Mouse (Mus musculus) right cerebral cortex, adult 2 months (tissue): ENCODE data around the gene Ptch1.
A peak's percentile ranks its signal among the peaks of the same experiment; 100 is the strongest.

Experiments
- DNase-seq, 2 experiments: peaks; one replicate each; pipeline ENCODE4 v3.0.0; 2021 to 2022; ENCODE audit warnings: low spot score in 2 of 2

The Ptch1 gene

GRCm38 (mm10) chr13:63573256-63573835 lies at the start of gene Ptch1:
Gene Ptch1, minus strand, starts transcription at chr13:63573598.
- peak in 1 of 2 experiments; percentile 36 for DNase-seq

- no peak for DNase-seq
Observed at GRCm38 (mm10) chr13:63621301-63621700, 47.9 kb upstream of the Ptch1 start.

GRCm38 (mm10) chr13:63613201-63613600 lies 39.8 kb upstream of the Ptch1 start:
- DNase-seq: no peak

DNA sequence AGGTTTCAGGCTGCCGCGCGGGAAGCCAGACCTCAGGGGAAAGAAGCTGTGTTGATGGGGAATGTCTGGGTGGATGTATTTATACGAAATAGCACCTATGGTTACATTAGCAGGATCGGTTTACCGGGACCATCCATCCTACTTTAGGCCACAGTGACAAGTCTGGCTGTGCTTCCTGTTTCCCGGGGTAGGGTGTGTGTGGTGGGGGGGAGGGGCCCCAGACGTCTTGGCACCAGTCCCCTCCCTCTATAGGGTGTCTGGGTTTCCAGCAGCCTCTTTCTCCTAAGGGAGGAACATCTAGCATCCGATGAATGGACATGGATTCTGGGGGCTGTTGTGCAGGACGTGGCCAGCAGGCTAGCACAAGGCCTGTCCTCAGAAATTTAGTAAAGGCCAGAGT lies 36.3 kb upstream of the Ptch1 start:
- no peak for DNase-seq

DNA sequence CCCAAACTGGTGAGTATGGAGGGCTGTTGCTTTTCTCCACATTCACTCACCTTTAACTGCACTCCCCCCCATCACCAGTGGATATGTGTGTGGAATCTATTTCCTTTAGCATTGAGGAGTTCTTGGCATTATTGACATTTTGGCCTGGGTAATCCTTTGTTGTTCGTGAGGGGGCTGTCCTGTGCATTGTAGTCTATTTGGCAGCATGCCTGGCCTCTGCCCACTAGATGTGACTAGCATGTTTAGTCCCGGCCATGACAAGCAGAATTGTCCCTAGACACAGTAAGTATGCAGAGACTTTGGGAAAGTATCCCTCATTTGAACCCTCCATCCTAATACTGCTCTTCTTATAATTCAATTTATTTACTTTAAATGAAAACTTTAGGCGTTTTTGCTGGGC lies 24.2 kb upstream of the Ptch1 start:
- no peak for DNase-seq

DNA sequence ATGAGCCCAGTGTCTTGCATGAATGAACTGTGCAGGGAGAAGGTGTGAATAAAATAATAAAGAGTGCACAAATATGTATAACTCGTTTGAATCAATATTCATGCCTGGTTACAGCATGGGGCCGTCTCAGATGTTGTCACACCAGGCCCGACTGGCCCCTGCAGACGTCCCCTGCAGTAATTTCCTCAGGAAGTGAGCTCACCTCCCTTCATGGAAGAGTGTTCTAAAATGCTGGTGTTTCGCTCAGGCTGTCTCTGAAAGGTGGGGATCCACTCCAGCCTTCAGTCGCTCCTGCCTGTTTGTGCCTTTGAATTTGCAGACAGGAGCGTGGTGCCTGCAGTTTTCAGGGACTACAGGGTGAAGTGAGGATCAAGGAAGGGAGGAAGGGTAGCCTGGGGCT lies 22.5 kb upstream of the Ptch1 start:
- no peak for DNase-seq

GRCm38 (mm10) chr13:63593469-63594050 lies 20.2 kb upstream of the Ptch1 start:
- no peak for DNase-seq

- no peak for DNase-seq
Observed at GRCm38 (mm10) chr13:63592755-63593154, 19.4 kb upstream of the Ptch1 start.

DNA sequence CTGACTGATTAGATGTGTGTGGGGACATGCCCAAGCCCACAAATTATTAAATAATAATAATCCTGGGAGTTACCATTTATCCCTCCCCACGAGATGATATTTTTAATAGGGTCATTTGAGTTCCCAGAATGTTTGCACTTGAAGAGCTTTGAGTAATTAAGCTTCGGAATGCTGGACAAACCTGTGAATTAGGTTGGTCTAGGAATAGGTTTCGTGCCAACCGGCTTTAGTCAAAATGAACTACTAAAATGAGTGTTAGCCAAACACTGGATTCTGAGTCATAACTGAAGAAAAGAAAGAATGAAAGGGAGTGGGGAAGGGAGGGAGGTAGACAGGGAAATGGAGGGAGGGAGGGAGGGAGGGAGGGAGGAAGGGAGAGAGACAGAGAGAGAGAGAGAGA lies 1.2 kb upstream of the Ptch1 start:
- no peak for DNase-seq

- DNase-seq: peak; percentile 50 to 67
Observed at GRCm38 (mm10) chr13:63572453-63573255, 744 bp downstream of the Ptch1 start.

- no peak for DNase-seq
Observed at GRCm38 (mm10) chr13:63572111-63572452, 1.3 kb downstream of the Ptch1 start.

DNA sequence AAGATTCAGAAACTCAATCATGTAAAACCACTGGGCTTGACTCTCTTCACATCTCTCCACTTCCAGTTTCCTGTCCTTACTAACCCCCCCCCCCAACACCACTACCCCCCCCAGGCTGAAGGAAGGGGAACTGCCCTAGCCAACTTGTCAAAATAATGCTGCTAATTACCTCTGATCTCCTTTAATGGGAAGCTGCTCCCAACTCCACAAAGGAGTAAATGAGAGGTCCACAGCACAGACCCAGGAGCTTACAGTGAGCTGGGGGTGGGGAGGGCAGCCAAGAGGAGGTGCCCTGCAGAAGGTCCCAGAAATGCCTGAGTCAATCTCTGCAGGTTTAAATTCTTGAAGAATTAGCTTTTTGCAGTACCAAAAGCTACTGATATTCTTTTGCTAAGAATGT lies 2.9 kb downstream of the Ptch1 start:
- no peak for DNase-seq

DNA sequence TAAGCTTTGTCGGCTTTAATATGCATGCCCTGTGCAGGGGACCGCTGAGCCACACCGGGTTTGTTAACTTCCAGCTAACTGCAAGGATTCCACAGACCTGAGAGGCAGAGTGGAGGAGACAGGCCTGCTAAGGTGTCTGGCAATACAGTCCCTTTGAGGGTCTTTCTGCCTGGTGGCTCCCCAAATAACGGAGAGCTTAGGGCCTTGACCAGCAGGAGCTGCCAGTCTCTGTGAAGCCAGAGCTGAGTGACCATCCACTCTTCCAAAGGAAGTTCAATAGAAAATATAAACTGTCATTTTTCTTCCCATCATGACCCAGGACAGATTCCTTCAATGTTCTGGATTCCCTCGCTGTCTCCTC lies 4.0 kb downstream of the Ptch1 start:
- no peak for DNase-seq

- DNase-seq: no peak
Observed at GRCm38 (mm10) chr13:63568741-63569395, 4.5 kb downstream of the Ptch1 start.

DNA sequence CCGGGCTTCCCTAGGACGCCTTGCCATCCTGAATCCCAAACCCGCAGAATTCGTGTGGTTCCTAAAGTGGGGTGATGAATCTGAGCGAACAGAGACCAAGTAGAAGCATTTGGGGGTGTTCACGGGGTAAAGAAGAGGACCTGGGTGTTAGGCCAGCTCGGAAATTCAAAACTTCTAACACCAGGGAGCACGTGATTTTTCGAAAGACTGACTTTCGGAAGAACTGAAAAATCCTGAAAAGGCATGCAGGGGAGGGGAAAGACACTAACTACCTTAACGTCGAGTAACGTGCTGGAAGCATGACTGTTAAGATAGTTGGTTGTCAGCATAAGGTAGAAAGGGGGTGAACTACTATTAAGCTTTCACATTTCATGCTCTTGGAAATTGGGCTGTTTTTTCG lies 5.1 kb downstream of the Ptch1 start:
- no peak for DNase-seq

GRCm38 (mm10) chr13:63567677-63568293 lies 5.6 kb downstream of the Ptch1 start:
- DNase-seq: peak; percentile 93 to 96

DNA sequence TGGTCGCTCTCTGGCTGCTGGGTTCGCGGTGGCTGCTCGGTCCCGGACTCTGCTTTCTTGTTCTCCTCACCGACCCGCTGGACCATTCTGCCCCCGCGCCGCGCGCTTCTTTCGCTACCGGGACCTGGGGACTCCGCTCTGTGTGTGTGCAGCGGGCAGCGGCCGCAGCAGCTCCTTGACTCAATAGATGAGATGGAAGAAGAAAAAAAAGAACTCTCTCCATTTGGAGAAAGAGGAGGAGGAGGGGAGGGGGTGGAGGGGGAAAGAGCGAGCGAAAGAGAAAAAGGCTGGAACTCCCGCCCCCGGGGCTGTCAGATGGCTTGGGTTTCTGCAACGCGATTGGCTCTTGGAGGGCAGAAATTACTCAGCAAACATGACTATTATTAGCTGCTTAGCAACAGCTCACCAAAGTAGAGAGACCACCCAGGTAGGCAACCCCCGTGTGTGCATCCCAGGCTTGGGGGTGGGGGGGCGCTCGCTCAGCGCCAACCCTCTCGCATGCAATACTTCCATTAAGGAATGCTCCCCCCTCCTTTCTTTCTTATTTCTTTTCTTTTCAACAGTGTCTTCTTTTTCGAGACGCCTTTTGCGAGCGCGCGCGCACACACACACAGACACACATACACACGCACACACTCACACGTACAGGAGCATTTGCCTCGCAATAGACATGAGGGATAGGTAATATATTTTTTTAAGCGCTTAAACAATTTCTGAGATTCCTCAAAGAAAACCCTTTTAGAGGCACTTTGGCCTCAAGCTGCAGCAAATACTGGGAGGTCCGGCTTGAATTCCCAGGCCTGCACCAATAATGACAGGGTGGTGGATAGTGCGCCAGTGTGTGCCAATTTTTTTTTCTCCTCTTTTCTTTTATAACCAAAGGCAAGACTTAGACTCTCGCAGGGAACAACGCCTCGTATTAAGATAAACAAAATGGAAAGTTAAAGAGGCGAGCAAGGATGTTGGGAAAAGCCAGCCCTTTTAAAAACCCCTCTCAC lies 7.1 kb downstream of the Ptch1 start:
- peak; percentile 90 to 94 for DNase-seq

GRCm38 (mm10) chr13:63565320-63566017 lies 7.9 kb downstream of the Ptch1 start:
- DNase-seq: peak in 1 of 2 experiments; percentile 50

GRCm38 (mm10) chr13:63564626-63565319 lies 8.6 kb downstream of the Ptch1 start:
- DNase-seq: peak; percentile 52 to 64
